Mouse (Mus musculus) bone marrow macrophage, adult 2 months (primary cell): ENCODE measurements at regions not wholly inside any gene's neighbourhood (a gene's known extent, or its start where the extent isn't known, plus 50 kb on each side); places are given as distances from the start of the nearest gene placed in this dataset.

Source experiments
- CTCF ChIP-seq: IDR thresholded peaks from 2 replicates; pipeline ENCODE4 v1.5.1; 2012; ENCODE audit warnings: low read depth, mild to moderate bottlenecking, low read length, moderate library complexity
- POLR2A ChIP-seq: IDR thresholded peaks from 2 replicates; pipeline ENCODE4 v1.6.1; 2012; ENCODE audit warnings: mild to moderate bottlenecking, low read depth, low read length, borderline replicate concordance

- TF ChIP-seq POLR2A (no peak), CTCF (no peak)
These were observed 242.7 kb upstream of the Jmjd1c start for GRCm38 (mm10) chr10:66853258-66853657.
